Mouse (Mus musculus) stomach, embryonic 16.5 days (tissue): ENCODE measurements around the gene Stac2. TPM values are rescaled to one million over a fixed set of nuclear protein-coding genes. Genes with fewer than 3 reads are reported as not detected.

Experiments
- ATAC-seq: fragments of 200-750 bp; cut with Nextera tagmentation; 2 replicates; pipeline ENCODE4 v1.8.0; 2017; ENCODE audit warnings: moderate number of reproducible peaks, moderate TSS enrichment; ENCODE audit not compliant: insufficient read depth, low FRiP score
- H3K27ac ChIP-seq: fragments of 300-500 bp; sonication (generic); 2 replicates; pipeline ENCODE4 v1.5.1; 2014; ENCODE audit warnings: low read length
- H3K27me3 ChIP-seq: fragments of 300-500 bp; sonication (generic); 2 replicates; pipeline ENCODE4 v1.6.1; 2014; ENCODE audit warnings: low read length, control low read depth, mixed read lengths; ENCODE audit not compliant: control insufficient read depth, insufficient read depth
- H3K36me3 ChIP-seq: fragments of 300-500 bp; sonication (generic); 2 replicates; pipeline ENCODE4 v1.6.1; 2014; ENCODE audit warnings: low read length; ENCODE audit not compliant: control insufficient read depth, insufficient read depth
- H3K4me1 ChIP-seq: fragments of 300-500 bp; sonication (generic); 2 replicates; pipeline ENCODE4 v1.6.1; 2014; ENCODE audit warnings: low read length, control low read depth, mixed read lengths; ENCODE audit not compliant: control insufficient read depth, insufficient read depth
- H3K4me2 ChIP-seq: fragments of 300-500 bp; sonication (generic); 2 replicates; pipeline ENCODE4 v1.6.1; 2014; ENCODE audit warnings: low read depth, low read length, mixed read lengths
- H3K4me3 ChIP-seq: fragments of 300-500 bp; sonication (generic); replicated peaks from 2 replicates; pipeline ENCODE4 v1.5.1; 2014; ENCODE audit warnings: mild to moderate bottlenecking, low read length
- H3K9ac ChIP-seq: fragments of 300-500 bp; sonication (generic); 2 replicates; pipeline ENCODE4 v1.6.1; 2014; ENCODE audit warnings: low read length
- H3K9me3 ChIP-seq: fragments of 300-500 bp; sonication (generic); replicated peaks from 2 replicates; pipeline ENCODE4 v1.6.1; 2016; ENCODE audit warnings: low read length, control low read depth; ENCODE audit not compliant: control insufficient read depth
- WGBS: fragments of 180-500 bp; shearing (Covaris S2); extraction: QIAGEN DNeasy Blood & Tissue Kit; methylation state at CpG from one replicate; pipeline ENCODE4 v1.1.7; 2014; 5-methylcytosine and 5-hydroxymethylcytosine counted together
- polyA plus RNA-seq: library from polyadenylated mRNA; unstranded; fragments of >200 nt; fragmentation: Nextera tagmentation; extraction: Ambion mirVana; gene quantifications from 2 replicates; pipeline ENCODE4 v1.2.1, GENCODE M21; 2015

Stac2 gene
- polyA plus RNA-seq, 1 experiment from 2014 or later = 0.25 TPM

DNA sequence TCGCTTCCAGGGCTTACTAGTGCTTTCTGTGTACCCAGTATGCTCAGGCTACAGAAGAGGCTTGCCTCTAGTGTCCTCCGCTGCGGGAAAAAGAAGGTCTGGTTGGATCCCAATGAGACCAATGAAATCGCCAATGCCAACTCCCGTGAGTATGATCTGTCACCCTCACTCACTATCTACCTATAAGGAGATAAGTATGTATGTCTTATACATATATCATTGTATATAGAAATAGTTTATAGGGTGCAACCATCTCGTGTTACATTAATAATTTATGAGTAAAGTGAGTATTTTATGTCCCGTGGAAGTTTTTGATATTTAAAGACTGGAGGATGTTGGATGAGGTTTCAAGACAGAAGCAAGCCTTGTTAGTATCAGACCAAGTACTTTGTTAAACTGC lies 25.5 kb downstream of the Stac2 start:
- no peaks in the 10 kb centered on the region for H3K9me3 ChIP-seq
- ATAC-seq = no peak
- H3K4me3 ChIP-seq = peak overlapping the region; percentile 88
- H3K4me2 ChIP-seq = peak overlapping the region; percentile 72
- H3K27me3 ChIP-seq = no peaks in the 10 kb centered on the region
- peak overlapping the region; percentile 100 for H3K9ac ChIP-seq
- H3K4me1 ChIP-seq = peaks cover 11% of the 10 kb centered on the region
- 14% methylated on average over 7 of the region's 7 CpGs for WGBS
- H3K27ac ChIP-seq = no peak overlapping the region
- H3K36me3 ChIP-seq = 0 out of 2 replicates have a peak, but pooled peaks cover 11% of the 10 kb centered on the region

GRCm38 (mm10) chr11:98027297-98027688 lies 26.0 kb downstream of the Stac2 start:
- Histone ChIP-seq H3K4me1 (peaks cover 11% of the 10 kb centered on the region), H3K9me3 (no peaks in the 10 kb centered on the region), H3K27ac (peak overlapping the region; percentile 72), H3K4me3 (peak overlapping the region; percentile 88), H3K27me3 (no peaks in the 10 kb centered on the region), H3K4me2 (peak overlapping the region; percentile 72), H3K36me3 (0 out of 2 replicates have a peak, but pooled peaks cover 11% of the 10 kb centered on the region), H3K9ac (peak overlapping the region; percentile 100)
- ATAC-seq = no peak
- under 1% methylated on average over 18 of the region's 18 CpGs for WGBS

- H3K4me3 ChIP-seq = peak within 1 kb of the TSS; percentile 88
- 0 out of 2 replicates have a peak, but pooled peaks cover 11% of the 10 kb centered on the region for H3K36me3 ChIP-seq
- ATAC-seq = peak; percentile 83
- peak within 1 kb of the TSS; percentile 72 for H3K4me2 ChIP-seq
- under 1% methylated on average over 69 of the region's 69 CpGs for WGBS
- H3K27me3 ChIP-seq = no peaks in the 10 kb centered on the region
- H3K9ac ChIP-seq = peak within 1 kb of the TSS; percentile 100
- peaks cover 11% of the 10 kb centered on the region for H3K4me1 ChIP-seq
- H3K9me3 ChIP-seq = no peaks in the 10 kb centered on the region
- H3K27ac ChIP-seq = peak within 1 kb of the TSS; percentile 72
Measured at GRCm38 (mm10) chr11:98026570-98027296, 26.5 kb downstream of the Stac2 start, which contains the start of gene Rpl19. Gene Rpl19, plus strand, starts transcription at chr11:98026710.

DNA sequence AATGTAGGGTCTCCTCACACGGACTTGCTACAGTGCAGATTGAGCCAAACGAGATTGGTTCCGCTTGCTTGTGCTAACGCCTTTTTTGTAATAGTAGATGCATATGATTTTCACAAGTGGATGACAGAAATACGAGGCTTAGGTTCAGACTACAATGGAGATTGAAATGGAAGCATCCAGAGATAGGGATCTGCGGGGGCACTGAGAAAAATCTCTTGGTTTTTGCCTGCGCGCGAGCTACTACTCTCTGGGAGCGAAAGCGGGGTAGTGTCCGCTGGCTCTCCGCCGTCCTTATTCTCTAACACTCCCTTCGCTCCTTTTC lies 27.1 kb downstream of the Stac2 start:
- peak overlapping the region; percentile 72 for H3K27ac ChIP-seq
- 4% methylated on average over 15 of the region's 15 CpGs for WGBS
- ATAC-seq = no peak

GRCm38 (mm10) chr11:98024516-98024915 lies 28.7 kb downstream of the Stac2 start:
- Histone ChIP-seq H3K36me3 (0 out of 2 replicates have a peak, but pooled peaks cover 11% of the 10 kb centered on the region), H3K4me2 (no peak overlapping the region), H3K4me3 (no peak overlapping the region), H3K27ac (no peak overlapping the region), H3K9me3 (no peaks in the 10 kb centered on the region), H3K4me1 (peaks cover 22% of the 10 kb centered on the region), H3K9ac (no peak overlapping the region), H3K27me3 (no peaks in the 10 kb centered on the region)
- no peak for ATAC-seq
- WGBS = 86% methylated on average over 3 of the region's 3 CpGs

More for the DNA sequence above, 27.1 kb downstream of the Stac2 start:
- Histone ChIP-seq H3K4me3 (peak overlapping the region; percentile 88), H3K9me3 (no peaks in the 10 kb centered on the region), H3K4me1 (peaks cover 15% of the 10 kb centered on the region), H3K9ac (peak overlapping the region; percentile 100), H3K4me2 (peak overlapping the region; percentile 72), H3K27me3 (no peaks in the 10 kb centered on the region), H3K36me3 (0 out of 2 replicates have a peak, but pooled peaks cover 11% of the 10 kb centered on the region)

GRCm38 (mm10) chr11:98022555-98023371 lies 30.5 kb downstream of the Stac2 start, which contains the start of gene Cacnb1:
Gene Cacnb1, minus strand, starts transcription at chr11:98023034.
- H3K27ac ChIP-seq = peak within 1 kb of the TSS; percentile 87
- peak within 1 kb of the TSS; percentile 77 for H3K4me3 ChIP-seq
- no peaks in the 10 kb centered on the region for H3K9me3 ChIP-seq
- under 1% methylated on average over 52 of the region's 52 CpGs for WGBS
- H3K36me3 ChIP-seq = no peaks in the 10 kb centered on the region
- no peaks in the 10 kb centered on the region for H3K27me3 ChIP-seq
- peak within 1 kb of the TSS; percentile 84 for H3K9ac ChIP-seq
- ATAC-seq = peak; percentile 39; the same call in 1 of the 2 replicates
- H3K4me2 ChIP-seq = peak within 1 kb of the TSS; percentile 94
- H3K4me1 ChIP-seq = peaks cover 29% of the 10 kb centered on the region

GRCm38 (mm10) chr11:98022253-98022554 lies 31.1 kb downstream of the Stac2 start:
- Histone ChIP-seq H3K4me1 (peaks cover 27% of the 10 kb centered on the region), H3K4me2 (peak overlapping the region; percentile 94), H3K36me3 (no peaks in the 10 kb centered on the region), H3K27ac (peak overlapping the region; percentile 87), H3K9me3 (no peaks in the 10 kb centered on the region), H3K4me3 (peak overlapping the region; percentile 77), H3K27me3 (no peaks in the 10 kb centered on the region), H3K9ac (peak overlapping the region; percentile 84)
- 0% methylated on average over 22 of the region's 23 CpGs for WGBS
- peak; percentile 38; the same call in 1 of the 2 replicates for ATAC-seq

GRCm38 (mm10) chr11:98021565-98022252 lies 31.6 kb downstream of the Stac2 start:
- WGBS = 5% methylated on average over 34 of the region's 34 CpGs
- H3K4me1 ChIP-seq = peaks cover 27% of the 10 kb centered on the region
- ATAC-seq = peak; percentile 14; the same call in 1 of the 2 replicates

More at GRCm38 (mm10) chr11:98021565-98022252, 31.6 kb downstream of the Stac2 start:
- Histone ChIP-seq H3K4me3 (peak overlapping the region; percentile 77), H3K27ac (peak overlapping the region; percentile 87), H3K36me3 (no peaks in the 10 kb centered on the region), H3K27me3 (no peaks in the 10 kb centered on the region), H3K9me3 (no peaks in the 10 kb centered on the region), H3K9ac (peak overlapping the region; percentile 84), H3K4me2 (peak overlapping the region; percentile 94)
